Mouse (Mus musculus): ENCODE results near the gene Zdhhc17. TPM values are rescaled to one million over a fixed set of nuclear protein-coding genes. Genes with fewer than 3 reads are reported as not detected.

Gene Zdhhc17
- total RNA-seq, 2 experiments from 2014 or later, result 97.6 TPM

- no peak for DNase-seq
Measured at GRCm38 (mm10) chr10:111005611-111006488, 4.1 kb downstream of the Zdhhc17 start.

DNA sequence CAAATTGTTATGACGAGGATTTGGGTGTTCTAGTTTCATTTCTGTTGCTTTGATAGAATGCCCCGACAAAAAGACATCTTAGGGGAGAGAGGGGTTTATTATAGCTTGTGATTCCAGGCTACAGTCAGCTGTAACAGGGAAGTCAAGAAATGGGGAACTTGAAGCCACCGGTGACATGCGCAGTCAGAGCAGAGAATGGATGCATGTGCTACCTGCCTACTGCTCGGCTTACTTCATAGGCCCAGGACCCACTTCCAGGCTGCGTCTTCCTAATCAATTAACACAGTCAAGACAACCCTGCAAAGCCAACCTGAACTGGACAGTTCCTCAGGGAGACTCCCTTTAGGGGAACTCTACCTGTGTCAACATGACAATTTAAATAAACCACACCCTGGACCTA lies 5.7 kb downstream of the Zdhhc17 start:
- no peak for DNase-seq

DNA sequence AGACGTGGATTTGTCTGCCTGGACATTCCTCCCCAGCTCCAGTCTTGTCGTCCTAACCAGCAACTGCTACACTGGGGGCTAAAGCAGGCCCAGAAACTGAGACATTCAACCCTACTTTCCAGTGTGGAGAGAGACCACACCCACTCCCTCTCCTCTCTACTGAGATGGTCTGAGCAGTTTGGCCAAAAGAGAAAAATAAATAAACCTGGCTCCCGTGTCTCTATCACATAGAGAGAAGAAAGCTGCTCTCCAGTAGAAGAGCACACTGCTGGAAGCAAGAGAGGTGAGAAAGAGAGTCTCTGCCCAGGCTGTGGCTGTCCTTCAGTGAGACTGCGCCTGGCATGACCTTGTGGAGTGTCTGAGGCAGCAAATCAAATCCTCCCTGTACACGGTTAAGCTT lies 10.7 kb downstream of the Zdhhc17 start:
- DNase-seq, result no peak

DNA sequence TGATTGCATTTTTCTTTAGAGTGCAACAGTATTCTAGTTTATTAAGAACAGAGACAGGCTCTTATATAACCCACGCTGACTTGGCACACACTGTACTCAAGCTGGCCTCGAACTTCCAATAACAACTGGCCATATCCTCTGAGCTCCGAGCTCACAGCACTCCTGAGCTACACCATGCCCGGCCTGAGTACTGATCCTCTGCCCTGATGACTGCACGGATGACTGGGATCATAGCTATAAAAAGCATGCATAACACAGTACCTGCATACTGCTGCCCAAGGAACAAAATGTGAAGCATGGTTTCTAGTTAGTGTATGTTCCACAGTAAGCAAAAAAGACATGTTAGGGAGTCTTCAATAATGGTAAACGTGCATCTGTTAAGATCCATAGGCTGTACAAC lies 12.8 kb downstream of the Zdhhc17 start:
- no peak for DNase-seq

- DNase-seq, result no peak
Measured at GRCm38 (mm10) chr10:110994761-110995160, 15.2 kb downstream of the Zdhhc17 start.

- DNase-seq, result no peak
Measured at GRCm38 (mm10) chr10:110993249-110993648, 16.7 kb downstream of the Zdhhc17 start.

DNA sequence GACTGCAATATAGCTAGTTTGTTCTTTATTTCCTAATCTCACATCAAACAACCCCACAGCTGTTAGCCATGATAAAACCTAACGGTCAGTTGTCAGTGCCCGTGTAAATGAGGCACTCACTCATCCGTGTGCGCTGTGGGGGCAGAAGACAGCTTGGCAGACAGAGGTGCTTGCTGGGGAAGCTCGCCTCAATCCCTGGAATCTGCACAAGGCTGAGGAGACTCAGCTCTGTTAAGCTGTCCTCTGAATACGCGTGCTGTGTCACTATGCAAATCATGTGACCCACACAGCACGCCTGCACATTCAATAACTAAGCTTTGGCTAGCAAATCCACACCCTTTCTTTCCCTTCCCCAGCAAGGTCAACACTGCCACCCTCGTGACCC lies 17.9 kb downstream of the Zdhhc17 start:
- DNase-seq, result no peak

DNA sequence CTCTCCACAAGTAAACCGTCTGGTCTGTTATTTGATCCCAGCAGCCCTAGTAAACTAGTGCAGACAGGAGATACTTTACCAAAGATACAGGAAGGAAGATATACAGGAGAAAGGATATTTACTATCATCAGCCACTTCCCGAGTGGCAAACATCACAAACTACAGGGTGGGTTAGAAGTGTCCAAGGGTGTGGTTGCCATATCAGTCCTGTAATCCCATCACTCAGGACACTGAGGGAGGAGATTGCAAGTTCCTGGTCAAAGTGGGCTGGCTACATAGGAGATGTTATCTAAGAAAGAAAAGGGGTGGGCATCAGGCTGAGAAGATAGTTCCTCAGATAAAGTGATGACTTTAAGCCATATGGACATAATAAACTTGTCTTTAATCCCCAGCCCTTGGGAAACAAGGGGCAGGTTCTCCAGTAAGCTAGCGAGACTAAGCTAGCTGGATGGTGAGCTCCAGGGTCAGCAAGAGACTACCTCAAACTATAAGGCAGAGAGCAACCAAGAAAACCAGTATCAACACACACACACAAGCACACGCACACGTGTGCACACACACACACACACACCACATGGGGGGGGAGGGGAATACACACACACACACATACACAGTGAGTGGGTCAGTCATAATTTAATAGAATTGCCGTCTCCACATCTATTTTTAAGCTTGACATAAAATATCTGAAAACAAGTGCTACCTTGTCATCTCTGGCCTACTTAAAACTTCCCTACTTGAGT lies 18.5 kb downstream of the Zdhhc17 start:
- no peak for DNase-seq

DNA sequence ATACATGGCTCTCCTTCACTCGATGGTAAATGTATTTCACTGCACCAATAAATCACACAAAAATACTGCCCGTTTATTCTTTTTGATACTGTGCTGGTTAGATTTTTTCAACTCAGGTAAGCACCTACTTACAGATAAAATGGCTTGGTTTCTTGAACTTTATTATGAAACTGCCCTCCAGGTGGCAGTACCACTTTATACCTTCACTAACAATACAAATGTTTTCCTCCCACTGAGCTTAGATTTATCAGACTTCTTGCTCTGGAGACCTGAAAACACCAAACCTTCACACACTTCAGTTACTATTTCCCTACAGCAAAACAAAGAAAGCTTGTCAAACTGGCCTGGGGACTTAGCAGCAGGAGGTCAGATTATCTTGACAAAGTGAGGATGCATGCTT lies 20.2 kb downstream of the Zdhhc17 start:
- no peak for DNase-seq

- no peak for DNase-seq
Measured at GRCm38 (mm10) chr10:110986682-110987081, 23.3 kb downstream of the Zdhhc17 start.

DNA sequence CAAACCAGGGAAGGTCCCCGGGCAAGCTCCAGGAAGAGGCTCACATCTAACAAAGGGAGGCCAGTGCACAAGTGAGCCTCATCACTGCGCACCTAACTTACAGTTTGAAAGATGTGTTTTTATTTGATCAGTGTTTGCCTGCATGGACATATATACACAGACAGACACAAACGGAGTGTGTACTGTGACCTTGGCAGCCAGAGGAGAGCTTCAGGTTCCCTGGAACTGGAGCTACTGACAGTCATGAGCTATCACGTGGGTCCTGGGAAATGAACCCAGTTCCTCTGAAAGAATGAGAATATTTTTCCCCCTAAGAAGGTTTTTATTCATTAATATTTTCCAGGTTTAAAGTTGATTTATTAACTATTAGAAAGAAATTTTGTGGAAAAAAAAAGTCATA lies 27.2 kb downstream of the Zdhhc17 start:
- no peak for DNase-seq

GRCm38 (mm10) chr10:110980441-110980840 lies 29.5 kb downstream of the Zdhhc17 start:
- DNase-seq, result no peak

DNA sequence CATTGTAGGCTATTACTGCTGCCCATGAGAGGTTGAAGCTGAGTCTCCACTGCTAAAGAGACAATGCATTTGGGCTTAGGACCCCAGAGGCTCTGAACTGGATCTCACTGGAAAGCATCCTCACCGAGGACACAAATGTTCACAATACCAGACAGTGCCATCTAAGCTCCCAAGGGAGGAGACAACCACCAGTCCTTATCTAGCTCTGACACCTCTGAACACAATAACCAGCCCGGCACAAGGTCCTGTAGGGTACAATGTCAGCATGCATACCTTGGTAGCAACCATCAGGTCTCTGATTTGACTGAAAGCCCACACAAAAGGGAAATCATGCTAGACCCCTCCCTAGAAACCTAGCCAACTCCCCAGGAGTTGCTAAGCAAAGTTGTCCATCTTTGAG lies 30.5 kb downstream of the Zdhhc17 start:
- DNase-seq, result no peak

GRCm38 (mm10) chr10:110977379-110977778 lies 32.6 kb downstream of the Zdhhc17 start:
- DNase-seq, result no peak

DNA sequence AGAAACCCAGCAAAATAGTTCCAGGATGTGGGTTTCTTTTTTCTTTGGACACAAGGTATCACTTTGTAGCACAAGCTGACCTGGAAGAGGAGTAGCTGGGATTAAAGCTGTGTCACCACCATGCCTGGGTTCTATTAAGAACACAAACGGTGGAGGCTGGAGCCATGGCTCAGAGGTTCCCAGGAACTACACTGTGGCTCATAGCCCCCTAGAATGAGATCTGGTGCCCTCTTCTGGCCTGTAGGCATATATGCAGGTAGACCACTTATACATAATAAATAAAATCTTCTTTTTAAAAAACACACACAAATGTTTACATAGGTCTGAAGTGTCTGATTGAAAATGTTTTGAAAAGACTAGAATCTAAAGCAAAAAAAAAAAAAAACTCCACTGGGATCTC lies 33.9 kb downstream of the Zdhhc17 start:
- no peak for DNase-seq

GRCm38 (mm10) chr10:110974885-110975284 lies 35.1 kb downstream of the Zdhhc17 start:
- DNase-seq, result no peak

DNA sequence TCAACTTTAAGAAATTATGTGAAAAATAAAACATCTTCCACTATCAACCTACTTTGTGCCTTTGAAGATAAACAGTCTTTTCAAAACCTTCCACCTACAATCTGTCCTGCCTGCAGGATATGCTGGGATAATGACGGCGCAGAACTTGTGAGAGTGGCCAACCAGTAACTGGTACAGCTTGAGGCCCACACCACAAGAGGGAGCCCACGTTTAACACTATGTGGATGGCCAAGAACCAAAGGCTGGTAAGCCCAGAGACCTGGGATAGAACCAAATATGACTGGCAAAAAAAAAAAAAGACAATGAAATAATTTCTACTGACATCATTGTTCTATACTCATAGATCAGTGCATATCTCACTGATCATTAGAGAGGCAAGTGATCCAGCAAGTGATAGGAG lies 35.5 kb downstream of the Zdhhc17 start:
- peak in 1 of 2 experiments; percentile 34 for DNase-seq

DNA sequence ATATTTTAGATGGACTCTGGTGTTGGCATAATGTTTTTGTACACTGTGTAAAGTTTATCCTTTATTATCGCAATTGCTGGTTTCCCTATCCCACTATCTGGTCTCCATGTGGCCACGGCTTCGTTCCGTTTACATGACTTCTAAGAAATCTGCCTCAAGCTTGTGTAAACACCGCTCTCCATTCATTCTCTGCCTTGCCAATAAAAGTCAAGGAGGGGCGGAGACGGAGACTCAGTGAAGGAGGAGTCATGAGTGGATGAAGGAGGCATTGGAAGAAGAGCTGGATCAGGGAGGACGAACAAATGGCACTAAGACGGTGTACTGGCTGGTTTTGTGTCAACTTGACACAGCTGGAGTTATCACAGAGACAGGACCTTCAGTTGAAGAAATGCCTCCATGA lies 37.9 kb downstream of the Zdhhc17 start:
- no peak for DNase-seq

GRCm38 (mm10) chr10:110971483-110971882 lies 38.5 kb downstream of the Zdhhc17 start:
- DNase-seq, result no peak

GRCm38 (mm10) chr10:110971044-110971443 lies 38.9 kb downstream of the Zdhhc17 start:
- DNase-seq, result no peak

DNA sequence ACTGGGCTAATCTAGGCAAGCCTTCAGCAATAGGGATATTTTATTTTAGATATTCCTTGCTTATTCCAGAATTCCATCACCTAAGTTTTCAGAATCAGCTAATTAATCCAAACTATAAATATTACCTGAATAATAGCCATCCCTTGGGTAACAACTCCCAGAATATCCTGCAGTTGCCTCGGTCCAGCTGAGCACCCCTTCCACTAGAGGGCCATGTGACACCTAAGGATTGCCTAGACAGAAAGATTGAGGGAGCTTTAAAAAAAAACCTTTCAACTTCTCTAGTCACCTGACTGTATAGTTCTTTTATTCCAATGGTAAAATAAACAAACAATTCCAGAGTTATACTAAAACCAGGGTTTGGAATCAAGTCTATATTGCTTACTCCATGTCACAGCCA lies 47.8 kb downstream of the Zdhhc17 start:
- no peak for DNase-seq

- DNase-seq, result no peak
Measured at GRCm38 (mm10) chr10:110960841-110961240, 49.1 kb downstream of the Zdhhc17 start.

DNA sequence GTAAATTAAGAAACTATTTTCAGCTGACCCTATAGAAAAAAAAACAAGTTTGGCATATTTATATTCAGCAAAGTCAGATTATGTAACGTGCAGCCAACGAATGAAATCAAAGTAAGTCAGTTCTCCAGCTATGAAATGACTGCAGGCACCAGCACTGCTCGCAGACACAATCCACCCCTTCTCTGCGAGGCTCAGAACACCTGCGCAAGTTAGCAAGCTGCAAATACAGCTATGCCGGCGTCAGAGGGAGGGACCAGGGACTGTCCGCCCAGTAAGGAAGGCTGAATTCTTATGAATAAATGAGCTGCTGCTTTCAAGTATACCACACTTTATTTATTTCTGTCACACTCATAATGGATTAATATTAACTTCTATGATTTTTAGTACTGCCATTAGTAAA lies 50.2 kb downstream of the Zdhhc17 start:
- no peak for DNase-seq

- no peak for DNase-seq
Measured at GRCm38 (mm10) chr10:110958879-110959278, 51.1 kb downstream of the Zdhhc17 start.
